Mouse (Mus musculus) thymus, postnatal 0 days (tissue): Measurements from ENCODE around the gene Igf2bp3. TPM values are rescaled to one million over a fixed set of nuclear protein-coding genes. Genes with fewer than 3 reads are reported as not detected.
"Not testable (repeated sequence)": the region's sequence is repeated elsewhere in the genome, so short reads cannot be mapped to it uniquely, and the experiment has no call there.

Experiments used
- DNase-seq: peaks from one replicate; pipeline ENCODE4 v3.0.0-alpha.2; 2015; ENCODE audit warnings: low spot score
- polyA plus RNA-seq: library from polyadenylated mRNA; unstranded; fragments of >200 nt; fragmentation: Nextera tagmentation; extraction: Ambion mirVana; gene quantifications from 2 replicates; pipeline ENCODE4 v1.2.1, GENCODE M21; 2015

Igf2bp3 gene
- polyA plus RNA-seq = 59.2 and 71.3 TPM in 2 replicates

DNA sequence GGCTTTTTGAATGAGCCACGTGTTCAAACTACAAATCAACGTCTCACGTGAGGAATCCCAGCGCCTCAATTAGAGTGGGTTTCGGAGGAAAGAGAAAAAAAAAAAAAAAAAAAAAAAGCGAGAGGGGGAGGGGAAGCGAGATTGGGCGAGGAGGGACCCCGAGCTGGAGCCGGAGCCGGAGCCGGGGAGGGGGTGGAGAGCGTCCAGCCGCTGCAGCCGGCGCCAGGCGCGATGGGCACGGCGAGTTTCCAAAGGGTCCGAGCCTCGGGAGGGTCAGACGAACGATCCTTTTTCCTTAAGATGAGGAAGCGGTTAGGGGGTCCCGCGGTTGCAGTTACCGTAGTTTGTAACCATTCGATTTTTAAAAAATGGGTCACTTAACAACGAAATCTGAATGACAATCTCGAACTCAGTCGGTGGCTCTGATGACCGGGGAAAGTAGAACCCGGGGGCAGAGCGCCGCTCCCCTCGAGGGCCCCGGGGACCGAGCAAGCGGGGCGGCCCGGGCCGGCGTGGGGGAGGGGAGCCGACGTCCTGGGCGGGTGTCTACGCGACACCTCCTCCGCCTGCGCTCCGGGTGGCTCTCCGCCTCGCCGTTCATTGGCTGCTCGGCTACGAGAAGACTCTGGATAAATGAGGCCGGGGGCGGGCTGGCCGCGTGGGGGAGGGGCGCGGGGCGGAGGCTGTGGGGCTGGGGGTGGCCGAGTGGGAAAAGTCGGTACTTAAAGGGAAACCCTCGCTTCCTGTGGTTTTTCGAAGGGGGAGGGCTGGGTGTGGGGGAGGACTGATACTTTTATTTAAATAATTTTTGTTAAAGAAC lies at the start of gene Igf2bp3:
Gene Igf2bp3, minus strand, starts transcription at position 30 of the 820 bp plus-strand sequence.
- peak; percentile 96 for DNase-seq

GRCm38 (mm10) chr6:49264446-49264845 lies 49.7 kb upstream of the Igf2bp3 start:
- DNase-seq = not testable (repeated sequence)

GRCm38 (mm10) chr6:49263847-49264243 lies 49.1 kb upstream of the Igf2bp3 start, which contains the start of gene Tra2a:
Gene Tra2a (minus strand): TSS chr6:49264033.
- peak; percentile 97 for DNase-seq

DNA sequence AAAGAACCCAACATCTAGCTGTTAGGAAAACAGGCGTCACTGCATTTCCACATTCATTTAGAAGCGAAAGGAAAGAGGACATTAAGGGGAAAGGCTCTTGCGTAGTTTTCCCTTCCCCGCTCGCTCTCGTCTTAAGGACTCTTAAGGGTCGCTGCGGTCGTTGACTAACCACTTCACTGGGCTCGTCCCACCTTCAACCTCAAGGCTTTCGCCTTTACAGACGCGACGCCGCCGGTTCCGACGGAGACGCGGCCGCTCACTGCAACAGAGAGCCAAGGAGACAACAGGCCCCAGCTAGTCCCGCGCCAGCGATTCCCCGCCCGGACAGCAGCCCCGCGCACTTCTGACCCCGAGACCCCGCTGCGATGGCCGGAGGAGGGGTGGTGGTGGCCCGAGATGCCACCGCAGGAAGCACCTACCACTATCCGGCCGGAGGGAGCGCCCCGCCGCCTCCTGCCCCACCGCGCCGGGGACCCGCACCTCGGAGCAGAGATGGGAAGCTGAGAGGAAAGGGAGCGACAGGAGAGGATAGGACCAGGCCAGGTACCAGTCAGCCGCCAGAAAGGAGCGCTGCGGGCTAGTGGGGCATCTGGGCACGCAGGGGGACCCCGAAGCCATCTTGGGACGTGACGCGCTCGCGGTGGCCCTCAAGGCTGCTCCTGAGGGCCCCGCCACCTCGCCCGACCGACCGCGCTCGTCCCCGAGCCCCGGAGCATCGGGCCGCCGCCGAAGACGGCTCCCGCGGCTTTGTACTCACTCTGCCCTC lies 48.5 kb upstream of the Igf2bp3 start:
- DNase-seq = peak; percentile 56

GRCm38 (mm10) chr6:49262421-49262820 lies 47.7 kb upstream of the Igf2bp3 start:
- DNase-seq = no peak

GRCm38 (mm10) chr6:49259711-49260110 lies 45.0 kb upstream of the Igf2bp3 start:
- no peak for DNase-seq

DNA sequence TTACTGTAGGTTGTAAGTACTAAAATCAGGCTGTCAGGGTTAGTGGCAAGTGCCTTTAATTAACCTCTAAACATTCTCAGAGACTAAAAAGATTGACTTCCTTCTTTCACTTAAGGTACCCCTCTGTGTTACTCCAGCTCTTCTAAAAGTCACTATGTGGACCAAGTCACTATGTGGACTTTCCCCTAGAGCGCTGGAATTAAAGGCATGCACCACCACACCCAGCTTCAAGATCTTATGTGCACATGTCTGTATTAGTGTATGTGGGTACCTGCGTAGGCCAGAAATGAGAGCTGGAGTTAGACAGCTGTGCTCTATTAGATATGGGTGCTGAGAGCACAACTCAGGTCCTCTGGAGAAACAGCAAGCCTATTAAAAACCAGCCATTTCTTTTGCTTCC lies 43.1 kb upstream of the Igf2bp3 start:
- DNase-seq = no peak

- no peak for DNase-seq
These were observed 37.5 kb upstream of the Igf2bp3 start for GRCm38 (mm10) chr6:49252207-49252606.

- DNase-seq = no peak
These were observed 36.4 kb upstream of the Igf2bp3 start for GRCm38 (mm10) chr6:49251199-49251598.

DNA sequence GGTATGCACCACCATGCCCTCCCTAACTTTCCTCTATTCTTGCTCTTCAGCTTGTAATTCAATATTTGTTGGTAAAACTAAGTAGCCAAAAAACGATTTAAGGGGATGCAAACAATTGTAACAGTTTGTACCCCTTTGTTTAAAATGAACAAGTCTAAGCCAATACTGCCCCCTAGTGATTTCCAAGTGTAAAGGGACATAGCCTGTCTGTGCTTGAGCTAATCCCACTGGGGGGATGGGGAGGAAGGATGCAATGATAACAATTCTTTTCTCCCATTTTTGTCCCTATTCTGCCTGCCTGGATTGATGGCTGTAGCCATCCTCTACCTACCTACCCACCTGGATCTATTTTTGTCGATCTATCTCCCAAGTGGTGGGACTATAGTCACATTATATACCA lies 32.5 kb upstream of the Igf2bp3 start:
- DNase-seq = peak; percentile 61

DNA sequence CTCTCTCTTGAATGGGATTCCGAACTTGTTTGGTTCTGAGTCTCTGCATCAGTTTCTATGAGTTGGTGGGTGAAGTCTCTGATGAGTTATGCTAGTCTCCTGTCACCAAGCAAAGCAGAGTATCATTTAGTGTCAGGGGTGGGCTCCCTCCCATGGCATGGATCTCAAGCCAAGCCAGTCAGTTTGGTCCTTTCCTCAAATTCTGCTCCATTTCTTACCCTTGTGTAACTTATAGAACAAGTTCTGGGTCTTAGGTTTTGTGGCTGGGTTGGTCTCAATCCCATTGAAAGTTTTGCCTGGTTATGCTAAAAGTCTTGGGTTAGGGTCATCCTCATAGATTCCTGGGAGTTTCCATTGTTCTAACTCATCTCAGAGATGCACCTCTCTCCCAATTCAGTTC lies 27.6 kb upstream of the Igf2bp3 start:
- no peak for DNase-seq

DNA sequence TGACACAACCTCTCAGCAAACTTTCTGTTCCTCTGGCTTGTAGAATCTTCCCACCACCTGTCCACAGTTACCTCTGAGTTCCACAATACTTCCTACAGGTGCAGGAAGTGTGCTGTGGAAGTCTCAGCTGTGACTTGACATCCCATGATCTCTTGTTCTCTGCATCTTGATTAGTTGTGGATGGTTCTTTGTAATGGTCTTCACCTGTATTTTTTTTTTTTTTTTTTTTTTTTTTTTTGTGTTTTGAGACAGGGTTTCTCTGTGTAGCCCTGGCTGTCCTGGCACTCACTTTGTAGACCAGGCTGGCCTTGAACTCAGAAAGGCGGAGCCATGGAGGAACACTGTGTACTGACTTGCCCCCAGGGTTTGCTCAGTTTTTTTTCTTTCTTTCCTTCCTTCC lies 26.8 kb upstream of the Igf2bp3 start:
- no peak for DNase-seq

DNA sequence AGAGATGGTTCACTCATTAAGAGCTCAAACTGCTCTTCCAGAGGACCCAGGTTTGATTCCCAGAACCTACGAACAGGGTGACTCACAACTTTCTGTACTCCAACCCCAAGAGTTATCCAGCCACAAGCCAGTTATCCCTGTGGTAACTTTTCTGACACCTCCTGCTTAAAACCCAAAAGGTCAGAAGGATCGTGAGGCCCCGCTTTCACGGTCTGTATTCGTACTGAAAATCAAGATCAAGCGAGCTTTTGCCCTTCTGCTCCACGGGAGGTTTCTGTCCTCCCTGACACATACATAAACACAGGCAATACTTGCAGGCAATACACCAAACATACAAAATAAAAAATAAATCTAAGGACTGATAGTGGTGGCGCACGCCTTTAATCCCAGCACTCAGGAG lies 21.6 kb upstream of the Igf2bp3 start:
- peak; percentile 91 for DNase-seq

- DNase-seq = peak; percentile 68
These were observed 18.6 kb upstream of the Igf2bp3 start for GRCm38 (mm10) chr6:49233356-49233755.

DNA sequence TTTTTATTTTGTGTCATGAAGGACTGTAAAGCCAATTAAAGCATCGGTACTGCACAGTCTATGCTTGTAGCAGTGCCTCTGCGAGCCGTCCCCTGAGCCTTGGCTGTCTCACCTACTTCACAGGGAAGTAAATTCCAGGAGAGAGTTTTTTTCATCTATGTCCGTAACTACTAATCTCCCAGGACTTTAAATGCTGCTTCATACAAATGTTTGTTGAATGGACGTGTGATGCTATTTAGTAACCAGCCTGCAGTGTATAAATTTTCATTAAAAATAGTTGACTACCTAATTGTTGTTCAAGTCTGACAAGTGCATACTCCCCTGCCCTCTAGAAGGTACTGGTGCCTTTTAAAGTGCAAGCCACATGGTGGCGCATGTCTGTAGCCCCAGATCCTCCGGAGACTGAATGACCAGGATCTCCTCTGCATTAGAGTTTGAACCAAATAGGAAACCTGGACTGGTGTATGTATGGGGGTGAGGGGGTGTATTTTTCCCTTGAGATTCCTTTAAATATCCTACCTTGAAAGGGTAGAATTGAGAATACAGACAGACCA lies 13.4 kb upstream of the Igf2bp3 start:
- DNase-seq = peak; percentile 59

GRCm38 (mm10) chr6:49227184-49227735 lies 12.5 kb upstream of the Igf2bp3 start:
- DNase-seq = peak; percentile 83

DNA sequence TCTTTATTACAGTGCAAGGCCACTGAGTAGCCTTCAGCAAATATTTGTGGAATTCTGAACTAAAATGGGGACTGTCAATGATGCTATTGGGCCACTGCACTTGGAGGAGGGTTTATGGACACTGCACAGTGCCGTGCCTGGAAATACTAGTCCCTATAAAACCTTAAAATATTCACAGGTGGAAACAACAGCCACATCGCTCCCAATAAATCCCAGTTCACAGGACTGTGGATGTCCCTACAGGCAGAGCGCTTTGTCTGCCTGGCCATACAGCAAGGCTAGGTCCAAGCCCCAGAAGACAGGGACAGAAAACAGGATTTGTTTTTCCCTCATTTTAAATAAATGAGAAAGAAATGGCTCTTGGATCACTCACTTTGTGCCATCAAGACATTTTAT lies 11.0 kb upstream of the Igf2bp3 start:
- no peak for DNase-seq

GRCm38 (mm10) chr6:49224923-49225727 lies 10.4 kb upstream of the Igf2bp3 start:
- peak; percentile 39 for DNase-seq

DNA sequence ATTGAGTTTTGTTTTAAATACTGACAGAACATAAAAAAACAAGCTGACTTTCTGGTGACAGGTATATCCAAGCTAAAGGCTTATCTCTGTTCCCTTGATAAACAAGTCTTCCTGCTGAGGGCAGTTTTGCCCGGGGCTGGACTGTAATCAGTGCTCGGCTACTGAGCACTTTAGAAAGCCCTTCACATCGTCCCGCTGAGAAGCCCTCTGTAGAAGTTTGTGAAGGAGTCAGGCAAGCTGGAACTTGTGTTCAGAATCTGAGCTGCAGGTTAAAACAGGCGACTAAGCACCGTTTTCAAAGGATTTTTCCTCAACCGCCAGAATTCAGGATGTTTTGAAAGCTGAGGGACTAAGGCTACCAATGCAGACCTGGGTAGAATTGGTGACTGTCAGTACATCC lies 7.1 kb upstream of the Igf2bp3 start:
- no peak for DNase-seq

- peak; percentile 28 for DNase-seq
These were observed 5.3 kb upstream of the Igf2bp3 start for GRCm38 (mm10) chr6:49219920-49220604.
